Mouse (Mus musculus): Measurements from ENCODE around the gene Pate3. TPM values are rescaled to one million over a fixed set of nuclear protein-coding genes. Genes with fewer than 3 reads are reported as not detected.

Pate3 gene
- polyA plus RNA-seq, 1 experiment from 2014 or later = not detected

GRCm38 (mm10) chr9:35607647-35608405 is 40.2 kb downstream of the Pate3 start:
- no peaks in the 10 kb centered on the region for H3K4me1 ChIP-seq (ENCODE audit: control insufficient read depth, insufficient read depth, low read length)
- no peaks in the 10 kb centered on the region for H3K36me3 ChIP-seq (replicated peaks; ENCODE audit: control insufficient read depth, insufficient read depth, low read depth, low read length)
- WGBS = 69% methylated on average over 8 of the region's 8 CpGs
- H3K27me3 ChIP-seq (ENCODE audit: control insufficient read depth, insufficient read depth, low read length) = no peaks in the 10 kb centered on the region
- H3K9me3 ChIP-seq (replicated peaks; ENCODE audit: control insufficient read depth, low read length) = no peaks in the 10 kb centered on the region
- DNase-seq (ENCODE audit: low spot score) (no peak), ATAC-seq (replicated peaks; ENCODE audit: insufficient number of reproducible peaks, low FRiP score, low TSS enrichment, low read depth) (no peak)
- H3K27ac ChIP-seq (replicated peaks; ENCODE audit: low read depth, low read length) = no peak overlapping the region
- H3K4me2 ChIP-seq (ENCODE audit: low read depth, low read length) = no peak overlapping the region
- H3K4me3 ChIP-seq (ENCODE audit: low read depth, low read length) = no peak overlapping the region
- H3K9ac ChIP-seq (replicated peaks; ENCODE audit: low read length) = no peak overlapping the region

Other genes with a start within 250 kb of the Pate3 start
- gene Cdon, start 227.1 kb downstream of the Pate3 start, polyA plus RNA-seq (2014; fragmentation: Nextera tagmentation; extraction: Ambion mirVana) = 7.5 and 9.4 TPM in 2 replicates
- not detected in 2 replicates for gene Gm1113, start 129.9 kb downstream of the Pate3 start, polyA plus RNA-seq (2014; fragmentation: Nextera tagmentation; extraction: Ambion mirVana)
- gene Ddx25, start 89.7 kb downstream of the Pate3 start, polyA plus RNA-seq (2014; fragmentation: Nextera tagmentation; extraction: Ambion mirVana) = 6.6 and 6.7 TPM in 2 replicates
- gene Pus3, start 89.6 kb downstream of the Pate3 start, polyA plus RNA-seq (2014; fragmentation: Nextera tagmentation; extraction: Ambion mirVana) = 26.3 and 28.5 TPM in 2 replicates
- 0.49 and 0.74 TPM in 2 replicates for gene Pate2, start 77.9 kb downstream of the Pate3 start, polyA plus RNA-seq (2014; fragmentation: Nextera tagmentation; extraction: Ambion mirVana)
- 30.2 and 32.3 TPM in 2 replicates for gene Hyls1, start 77.8 kb downstream of the Pate3 start, polyA plus RNA-seq (2014; fragmentation: Nextera tagmentation; extraction: Ambion mirVana)
- gene Pate4, start 36.3 kb downstream of the Pate3 start, polyA plus RNA-seq (2014; fragmentation: Nextera tagmentation; extraction: Ambion mirVana) = not detected in 2 replicates
- not detected in 2 replicates for gene Pate1, start 39.2 kb upstream of the Pate3 start, polyA plus RNA-seq (2014; fragmentation: Nextera tagmentation; extraction: Ambion mirVana)
- not detected in 2 replicates for gene Gm17677, start 92.8 kb upstream of the Pate3 start, polyA plus RNA-seq (2014; fragmentation: Nextera tagmentation; extraction: Ambion mirVana)
- not detected in 2 replicates for gene Gm17727, start 129.9 kb upstream of the Pate3 start, polyA plus RNA-seq (2014; fragmentation: Nextera tagmentation; extraction: Ambion mirVana)
- not detected in 2 replicates for gene Gm27235, start 141.9 kb upstream of the Pate3 start, polyA plus RNA-seq (2014; fragmentation: Nextera tagmentation; extraction: Ambion mirVana)
- not detected in 2 replicates for gene D730048I06Rik, start 141.9 kb upstream of the Pate3 start, polyA plus RNA-seq (2014; fragmentation: Nextera tagmentation; extraction: Ambion mirVana)
- not detected in 2 replicates for gene 9230110F15Rik, start 195.9 kb upstream of the Pate3 start, polyA plus RNA-seq (2014; fragmentation: Nextera tagmentation; extraction: Ambion mirVana)

All from embryonic facial prominence, embryonic 11.5 days (tissue).